Mouse (Mus musculus) intestine, embryonic 14.5 days (tissue): ENCODE results near the gene Gm49325. TPM values are rescaled to one million over a fixed set of nuclear protein-coding genes. Genes with fewer than 3 reads are reported as not detected.

ENCODE experiments used
- ATAC-seq: fragments of 200-750 bp; cut with Nextera tagmentation; replicated peaks from 2 replicates; pipeline ENCODE4 v1.8.0; 2017; ENCODE audit warnings: low read depth, moderate number of reproducible peaks, moderate TSS enrichment, moderate library complexity; ENCODE audit not compliant: low FRiP score, low TSS enrichment
- DNase-seq: peaks from one replicate; pipeline ENCODE4 v3.0.0-alpha.2; 2018; ENCODE audit warnings: low spot score
- H3K27ac ChIP-seq: fragments of 300-500 bp; sonication (generic); 2 replicates; pipeline ENCODE4 v1.5.1; 2014; ENCODE audit warnings: low read depth, mild to moderate bottlenecking, control low read depth
- H3K27me3 ChIP-seq: fragments of 300-500 bp; sonication (generic); replicated peaks from 2 replicates; pipeline ENCODE4 v1.6.1; 2014; ENCODE audit warnings: low read length, control low read depth; ENCODE audit not compliant: control insufficient read depth, insufficient read depth
- H3K36me3 ChIP-seq: fragments of 300-500 bp; sonication (generic); 2 replicates; pipeline ENCODE4 v1.6.1; 2014; ENCODE audit warnings: low read length, control low read depth; ENCODE audit not compliant: control insufficient read depth, insufficient read depth
- H3K4me1 ChIP-seq: fragments of 300-500 bp; sonication (generic); replicated peaks from 2 replicates; pipeline ENCODE4 v1.6.1; 2014; ENCODE audit warnings: low read length, control low read depth, mixed read lengths; ENCODE audit not compliant: control insufficient read depth, insufficient read depth
- H3K4me2 ChIP-seq: fragments of 300-500 bp; sonication (generic); 2 replicates; pipeline ENCODE4 v1.6.1; 2014; ENCODE audit warnings: low read length
- H3K4me3 ChIP-seq: fragments of 300-500 bp; sonication (generic); 2 replicates; pipeline ENCODE4 v1.5.1; 2014; ENCODE audit warnings: low read depth, low read length, control low read depth, mixed read lengths
- H3K9ac ChIP-seq: fragments of 300-500 bp; sonication (generic); 2 replicates; pipeline ENCODE4 v1.6.1; 2014; ENCODE audit warnings: mild to moderate bottlenecking, low read length
- H3K9me3 ChIP-seq: fragments of 300-500 bp; sonication (generic); 2 replicates; pipeline ENCODE4 v1.6.1; 2016; ENCODE audit warnings: low read length, control low read depth; ENCODE audit not compliant: control insufficient read depth
- WGBS: fragments of 180-500 bp; shearing (Covaris S2); extraction: QIAGEN DNeasy Blood & Tissue Kit; methylation state at CpG from one replicate; pipeline ENCODE4 v1.1.7; 2014; 5-methylcytosine and 5-hydroxymethylcytosine counted together
- polyA plus RNA-seq: library from polyadenylated mRNA; unstranded; fragments of >200 nt; fragmentation: Nextera tagmentation; extraction: Ambion mirVana; gene quantifications from 2 replicates; pipeline ENCODE4 v1.2.1, GENCODE M21; 2014

Gm49325 gene
- polyA plus RNA-seq, 1 experiment from 2014 or later = 2.0 TPM

DNA sequence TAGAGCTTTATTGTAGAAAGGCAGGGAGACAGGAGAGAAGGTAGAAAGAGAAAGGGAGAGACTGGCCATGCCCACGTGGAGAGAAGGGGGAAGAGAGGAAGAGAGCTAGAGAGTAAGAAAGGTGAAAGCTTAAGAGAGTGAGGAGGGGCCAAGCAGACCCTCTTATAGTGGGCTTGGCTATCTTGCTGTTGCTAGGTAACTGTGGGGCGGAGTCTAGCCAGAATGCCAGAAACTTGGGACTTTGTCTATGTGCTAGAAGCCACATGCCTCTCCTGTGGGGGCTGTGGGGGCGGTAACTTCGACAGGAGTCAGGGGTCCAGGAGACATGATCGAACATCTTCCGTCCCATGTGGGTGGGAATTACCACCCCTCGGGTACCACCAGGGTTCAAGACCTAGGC lies 36.5 kb upstream of the Gm49325 start:
- WGBS = 31% methylated on average over 7 of the region's 7 CpGs
- 0 out of 2 replicates have a peak, but pooled peaks cover 3% of the 10 kb centered on the region for H3K27me3 ChIP-seq

GRCm38 (mm10) chr10:77569973-77570658 lies 35.9 kb upstream of the Gm49325 start:
- peak; percentile 60 for DNase-seq
- no peak overlapping the region for H3K4me3 ChIP-seq
- H3K4me1 ChIP-seq = 0 out of 2 replicates have a peak, but pooled peaks cover 6% of the 10 kb centered on the region
- ATAC-seq = peak; percentile 88
- no peaks in the 10 kb centered on the region for H3K36me3 ChIP-seq
- H3K27me3 ChIP-seq = 0 out of 2 replicates have a peak, but pooled peaks cover 3% of the 10 kb centered on the region
- H3K27ac ChIP-seq = peak overlapping the region; percentile 82
- peak overlapping the region; percentile 39 for H3K4me2 ChIP-seq
- no peaks in the 10 kb centered on the region for H3K9me3 ChIP-seq
- WGBS = 38% methylated on average over 6 of the region's 6 CpGs
- H3K9ac ChIP-seq = no peak overlapping the region

More for the DNA sequence above, 36.5 kb upstream of the Gm49325 start:
- Histone ChIP-seq H3K4me3 (no peak overlapping the region), H3K9ac (no peak overlapping the region), H3K27ac (peak overlapping the region; percentile 82), H3K9me3 (no peaks in the 10 kb centered on the region), H3K36me3 (no peaks in the 10 kb centered on the region), H3K4me1 (0 out of 2 replicates have a peak, but pooled peaks cover 6% of the 10 kb centered on the region), H3K4me2 (peak overlapping the region; percentile 39)
- ATAC-seq (peak; percentile 66), DNase-seq (peak; percentile 64)

DNA sequence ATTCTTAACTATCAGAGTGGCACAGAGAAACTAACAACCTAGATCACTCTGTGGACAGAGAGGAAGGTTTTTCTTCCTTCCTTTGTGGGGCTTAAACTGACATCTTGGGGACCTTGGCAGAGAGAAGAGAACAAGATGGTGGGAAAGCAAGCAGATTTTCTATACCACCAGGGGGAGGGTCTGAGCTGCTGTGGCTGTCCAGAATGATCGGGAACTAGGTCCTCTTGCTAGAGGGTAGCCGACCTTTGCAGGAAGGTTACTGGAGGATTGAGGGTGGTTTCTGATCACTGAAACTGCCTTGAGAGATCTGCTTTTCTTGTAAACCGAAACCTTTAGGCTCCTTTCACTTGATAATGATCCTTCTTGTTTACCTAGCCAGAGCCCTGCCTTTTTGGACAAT lies 33.8 kb upstream of the Gm49325 start:
- no peaks in the 10 kb centered on the region for H3K36me3 ChIP-seq
- 0 out of 2 replicates have a peak, but pooled peaks cover 3% of the 10 kb centered on the region for H3K27me3 ChIP-seq
- no peak for DNase-seq
- WGBS = 18% methylated on average over 3 of the region's 3 CpGs
- H3K4me3 ChIP-seq = no peak overlapping the region
- H3K4me1 ChIP-seq = 0 out of 2 replicates have a peak, but pooled peaks cover 6% of the 10 kb centered on the region
- H3K9ac ChIP-seq = no peak overlapping the region
- no peaks in the 10 kb centered on the region for H3K9me3 ChIP-seq
- no peak for ATAC-seq
- H3K27ac ChIP-seq = no peak overlapping the region
- H3K4me2 ChIP-seq = no peak overlapping the region

GRCm38 (mm10) chr10:77573162-77573561 lies 32.8 kb upstream of the Gm49325 start:
- 67% methylated on average over 1 of the region's 1 CpGs for WGBS
- Histone ChIP-seq H3K27me3 (0 out of 2 replicates have a peak, but pooled peaks cover 3% of the 10 kb centered on the region), H3K9me3 (no peaks in the 10 kb centered on the region), H3K36me3 (no peaks in the 10 kb centered on the region), H3K9ac (no peak overlapping the region), H3K4me2 (no peak overlapping the region), H3K4me1 (0 out of 2 replicates have a peak, but pooled peaks cover 6% of the 10 kb centered on the region), H3K27ac (no peak overlapping the region), H3K4me3 (no peak overlapping the region)
- DNase-seq (no peak), ATAC-seq (no peak)

DNA sequence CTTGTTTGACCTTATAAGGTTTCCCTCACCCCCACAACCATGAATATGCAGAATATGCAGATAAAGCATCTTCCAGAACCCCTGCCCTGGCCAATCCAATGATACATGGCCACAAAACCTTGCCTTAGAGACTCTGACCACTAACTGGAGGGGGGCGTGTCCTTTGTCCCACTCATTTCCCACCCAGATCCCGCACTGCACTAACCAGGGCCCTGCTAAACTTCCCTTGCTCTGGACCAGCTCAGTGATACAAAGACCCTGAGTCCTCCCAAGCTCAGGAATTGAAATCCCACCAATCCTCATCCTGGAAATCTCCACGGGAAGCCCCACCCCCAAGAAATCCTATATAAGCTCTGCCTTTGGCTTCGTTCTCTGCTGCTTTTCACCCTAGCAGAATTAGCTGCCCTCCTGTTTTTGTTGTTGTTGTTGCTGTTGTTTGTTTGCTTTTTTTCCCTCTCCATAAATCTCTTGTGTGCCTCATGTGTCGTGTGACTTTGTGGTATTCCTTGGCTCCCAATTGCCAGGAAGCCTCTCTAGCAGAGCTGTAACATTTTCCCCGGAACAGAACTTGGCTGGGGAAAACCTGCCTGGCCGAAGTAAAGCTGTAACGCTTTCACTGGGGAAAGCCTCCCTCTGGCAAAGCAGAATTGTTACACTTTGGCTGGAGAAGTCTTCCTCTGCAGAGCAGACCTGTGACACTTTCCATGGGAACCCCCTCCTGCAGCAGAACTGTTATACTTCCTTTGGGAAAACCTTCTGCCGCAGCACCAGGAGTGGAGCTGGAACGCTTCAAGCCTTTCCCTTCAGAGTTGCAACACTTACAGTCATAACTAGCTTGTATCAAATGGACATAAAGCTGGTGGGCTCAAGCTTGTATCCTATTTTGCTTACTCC lies 25.7 kb upstream of the Gm49325 start:
- WGBS = 55% methylated on average over 10 of the region's 10 CpGs
- ATAC-seq (no peak), DNase-seq (no peak)
- Histone ChIP-seq H3K9ac (no peak overlapping the region), H3K36me3 (no peaks in the 10 kb centered on the region), H3K4me1 (peaks cover 21% of the 10 kb centered on the region), H3K9me3 (no peaks in the 10 kb centered on the region), H3K4me2 (no peak overlapping the region), H3K27ac (no peak overlapping the region), H3K4me3 (no peak overlapping the region), H3K27me3 (no peaks in the 10 kb centered on the region)

DNA sequence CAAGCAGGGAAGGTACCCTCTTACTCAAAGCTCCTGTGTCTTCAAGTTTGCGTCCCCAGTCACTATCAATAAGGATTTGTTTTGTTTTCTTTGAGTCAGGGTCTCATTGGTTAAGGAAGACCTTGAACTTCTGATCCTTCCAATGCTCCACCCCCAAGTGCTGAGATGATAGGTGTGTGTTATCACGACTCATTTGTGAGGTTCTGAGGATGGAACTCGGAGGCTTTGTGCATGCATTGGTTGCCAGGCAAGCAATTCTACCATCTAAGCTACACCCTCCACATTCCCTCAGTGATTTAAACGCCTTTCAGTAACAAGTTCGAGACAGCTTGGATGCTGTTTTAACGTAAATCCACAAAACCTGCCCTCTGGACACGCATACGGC lies 25.0 kb upstream of the Gm49325 start:
- Histone ChIP-seq H3K36me3 (no peaks in the 10 kb centered on the region), H3K9me3 (no peaks in the 10 kb centered on the region), H3K4me2 (peak overlapping the region; percentile 83), H3K9ac (peak overlapping the region; percentile 49), H3K27me3 (no peaks in the 10 kb centered on the region), H3K4me1 (peaks cover 21% of the 10 kb centered on the region), H3K27ac (peak overlapping the region; percentile 74), H3K4me3 (peak overlapping the region; percentile 94)
- DNase-seq = no peak
- no peak; the same call in 1 of the 2 replicates for ATAC-seq
- WGBS = 3% methylated on average over 8 of the region's 8 CpGs

- H3K36me3 ChIP-seq = no peaks in the 10 kb centered on the region
- no peaks in the 10 kb centered on the region for H3K27me3 ChIP-seq
- H3K4me3 ChIP-seq = peak within 1 kb of the TSS; percentile 94
- DNase-seq = peak; percentile 90
- peak within 1 kb of the TSS; percentile 88 for H3K27ac ChIP-seq
- peak within 1 kb of the TSS; percentile 83 for H3K4me2 ChIP-seq
- peaks cover 21% of the 10 kb centered on the region for H3K4me1 ChIP-seq
- H3K9ac ChIP-seq = peak within 1 kb of the TSS; percentile 79
- peak; percentile 93 for ATAC-seq
- no peaks in the 10 kb centered on the region for H3K9me3 ChIP-seq
- WGBS = under 1% methylated on average over 64 of the region's 64 CpGs
These were observed 24.4 kb upstream of the Gm49325 start, which contains the start of gene Pttg1ip for GRCm38 (mm10) chr10:77581408-77582284. Gene Pttg1ip (plus strand): TSS chr10:77581720.

GRCm38 (mm10) chr10:77582285-77582618 lies 23.7 kb upstream of the Gm49325 start:
- peak overlapping the region; percentile 94 for H3K4me3 ChIP-seq
- DNase-seq (no peak), ATAC-seq (peak; percentile 32; the same call in 1 of the 2 replicates)
- peaks cover 3% of the 10 kb centered on the region; the same call in 1 of the 2 replicates for H3K36me3 ChIP-seq
- peak overlapping the region; percentile 79 for H3K9ac ChIP-seq
- no peaks in the 10 kb centered on the region for H3K27me3 ChIP-seq
- peak overlapping the region; percentile 81 for H3K4me2 ChIP-seq
- H3K4me1 ChIP-seq = peaks cover 21% of the 10 kb centered on the region
- no peaks in the 10 kb centered on the region for H3K9me3 ChIP-seq
- 8% methylated on average over 8 of the region's 8 CpGs for WGBS
- peak overlapping the region; percentile 88 for H3K27ac ChIP-seq
